Mouse (Mus musculus) kidney, adult 2 months (tissue): ENCODE measurements around the gene Tmem132c.

ENCODE experiments used
- CTCF ChIP-seq: fragments of 200-500 bp; conservative IDR thresholded peaks from 2 replicates; pipeline ENCODE4 v1.5.1; 2011; ENCODE audit warnings: low read depth, mild to moderate bottlenecking, control low read depth, low read length, moderate library complexity, mixed read lengths; ENCODE audit not compliant: insufficient read depth, insufficient read length
- POLR2A ChIP-seq: fragments of 200-500 bp; IDR thresholded peaks from one replicate; pipeline ENCODE4 v1.6.1; 2011; ENCODE audit warnings: low read depth, low read length, control low read depth

DNA sequence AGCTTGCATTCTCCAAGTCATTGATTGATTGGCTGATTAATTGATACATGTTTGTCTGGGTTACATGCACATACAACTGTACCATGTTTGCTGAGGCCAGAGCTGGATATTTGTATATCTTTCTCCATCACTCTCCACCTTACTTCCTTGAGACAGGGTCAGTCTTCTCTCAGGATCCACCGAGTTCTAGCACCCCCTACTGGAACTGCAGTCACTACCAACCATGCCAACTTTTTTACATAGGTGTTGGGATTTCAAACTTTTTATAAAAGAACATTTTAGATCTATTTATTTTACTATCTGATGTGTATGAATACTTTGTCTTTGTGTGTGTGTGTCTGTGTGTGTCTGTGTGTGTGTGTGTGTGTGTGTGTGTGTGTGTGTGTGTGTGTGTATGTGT is 123.5 kb downstream of the Tmem132c start:
- no peak for TF ChIP-seq CTCF
- TF ChIP-seq POLR2A: no peak
